Comparison of ENCODE assay signal across 9 mouse cellular contexts in genomic region chr4:127517978-127518377, GRCm38 (mm10).
DNase-seq lines count a peak whose midpoint lies in the region; TF ChIP-seq lines count a peak whose summit lies in the region.
"Had no signal": no experiment of that assay in that cellular context is flagged by ENCODE, and none has a peak within 500 bp of the region (broad histone marks: within the 10 kb centered on the region; RNA-seq: fewer than 3 reads in every experiment).

No protein-coding gene starts in this region.

- H3K4me3 ChIP-seq in lung, adult 2 months (replicated peaks; ENCODE audit: extremely low read depth, low read depth, low read length): no peak overlapping the region
- no peak overlapping the region for H3K4me3 ChIP-seq in cortical plate, adult 2 months (ENCODE audit: insufficient read depth, low read length)
- H3K4me3 ChIP-seq: lung, embryonic 15.5 days had no signal

- H3K27ac ChIP-seq in cortical plate, adult 2 months (ENCODE audit: insufficient read depth, low read length): no peak overlapping the region
- H3K27ac ChIP-seq: lung, embryonic 15.5 days had no signal

- 86% methylated on average over 1 of the region's 1 CpGs for WGBS in lung, adult 2 months

- no peak for TF ChIP-seq POLR2A in lung, adult 2 months (IDR thresholded peaks at IDR 0.05; ENCODE audit: borderline replicate concordance, extremely low read depth, low read depth, low read length)
- TF ChIP-seq POLR2A in cortical plate, adult 2 months (IDR thresholded peaks at IDR 0.05; ENCODE audit: extremely low read depth, insufficient read depth, low read length): no peak

- DNase-seq in heart, postnatal 4 days: peak; percentile 10
- no peak for DNase-seq in heart, adult 9 months (ENCODE audit: low spot score in 2 of 2)
- no peak for DNase-seq in lung, adult 2 months
- no peak for DNase-seq in lung, postnatal 14 days
- peak; percentile 34 for DNase-seq in ES-CJ7 (ENCODE audit: low read depth, low spot score)
- no peak for DNase-seq in Muller cell, postnatal 12 days (ENCODE audit: inconsistent ontology term)
- DNase-seq: gastrocnemius, postnatal 25 days had no signal

- no peaks in the 10 kb centered on the region for H3K4me1 ChIP-seq in lung, adult 2 months (ENCODE audit: control insufficient read depth, insufficient read depth, low read length)
- 0 out of 2 replicates have a peak, but pooled peaks cover 2% of the 10 kb centered on the region for H3K4me1 ChIP-seq in cortical plate, adult 2 months (ENCODE audit: control insufficient read depth, insufficient read depth, low read length)
- H3K4me1 ChIP-seq: lung, embryonic 15.5 days had no signal

- TF ChIP-seq CTCF in lung, adult 2 months (IDR thresholded peaks at IDR 0.05; ENCODE audit: insufficient read depth, low read length): peak; percentile 18; the same call in 1 of the 2 replicates
- 0 out of 2 replicates have a peak, but pooled peaks have one; percentile 16 for TF ChIP-seq CTCF in cortical plate, adult 2 months (IDR thresholded peaks at IDR 0.05; ENCODE audit: extremely low read depth, insufficient read depth, low read length)

Comparison
In these comparisons a context has a peak if more than half of its experiments do, and no peak if none do; other contexts are left out.
1. DNase-seq: peak in heart, postnatal 4 days (single experiment) and ES-CJ7 (single experiment); none in heart, adult 9 months (0 of 2), lung, adult 2 months (single experiment), lung, postnatal 14 days (single experiment) and Muller cell, postnatal 12 days (single experiment).